Mouse (Mus musculus) lung, adult 10 weeks (tissue): ENCODE data around the gene Gm20890. TPM values are rescaled to one million over a fixed set of nuclear protein-coding genes. Genes with fewer than 3 reads are reported as not detected.

ENCODE experiments used
- polyA plus RNA-seq: library from polyadenylated mRNA; stranded (reverse); fragments of 350-450 nt; fragmentation: Illumina TruSeq; extraction: RNeasy Lipid Tissue Mini Kit (QIAGEN cat#74804); gene quantifications from one replicate; pipeline ENCODE4 v1.2.3, GENCODE M21; 2014; ENCODE audit warnings: low read depth, low replicate concordance; ENCODE audit not compliant: insufficient read depth

Gm20890 gene
- not detected for polyA plus RNA-seq

DNA sequence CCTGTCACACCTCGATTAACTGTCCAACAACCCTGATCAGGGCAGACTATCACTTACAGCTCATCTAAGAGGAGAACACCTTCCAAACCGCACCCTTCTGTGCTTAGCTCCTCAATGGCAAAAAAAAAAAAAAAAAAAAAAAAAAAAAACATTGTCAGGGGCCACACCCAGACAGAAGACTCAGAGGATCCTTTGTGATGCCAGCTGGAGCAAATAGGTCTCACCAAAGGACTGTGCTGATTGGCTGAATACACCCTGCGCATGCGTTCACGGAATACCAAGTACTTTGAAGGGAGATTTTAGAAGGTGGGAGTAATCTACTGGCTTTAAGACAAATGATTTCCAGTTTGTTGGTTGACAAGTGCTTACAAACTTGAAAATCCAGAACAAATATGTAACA lies at the start of gene Gm20890:
TSS of gene Gm20890 (minus strand) at position 101 of the 400 bp plus-strand sequence.

